Mouse (Mus musculus): ENCODE data around the gene Guca2a.

Guca2a gene

GRCm38 (mm10) chr4:119633948-119634347, 3.6 kb upstream of the Guca2a start:
- TF ChIP-seq GATA4 (IDR thresholded peaks at IDR 0.05; ENCODE audit: insufficient replicate concordance, low read length) = no peak

- no peak for TF ChIP-seq GATA4 (IDR thresholded peaks at IDR 0.05; ENCODE audit: insufficient replicate concordance, low read length)
Measured at GRCm38 (mm10) chr4:119634908-119635660, 2.4 kb upstream of the Guca2a start.

- TF ChIP-seq GATA4 (IDR thresholded peaks at IDR 0.05; ENCODE audit: insufficient replicate concordance, low read length) = no peak
Measured at GRCm38 (mm10) chr4:119635686-119636085, 1.8 kb upstream of the Guca2a start.

- TF ChIP-seq GATA4 (IDR thresholded peaks at IDR 0.05; ENCODE audit: insufficient replicate concordance, low read length) = no peak
Measured at GRCm38 (mm10) chr4:119636731-119637130, 773 bp upstream of the Guca2a start.

- TF ChIP-seq GATA4 (IDR thresholded peaks at IDR 0.05; ENCODE audit: insufficient replicate concordance, low read length) = no peak
Measured at GRCm38 (mm10) chr4:119637946-119638345, 442 bp downstream of the Guca2a start.

GRCm38 (mm10) chr4:119638656-119639055, 1.2 kb downstream of the Guca2a start:
- TF ChIP-seq GATA4 (IDR thresholded peaks at IDR 0.05; ENCODE audit: insufficient replicate concordance, low read length) = no peak

GRCm38 (mm10) chr4:119642666-119643065, 5.2 kb downstream of the Guca2a start:
- TF ChIP-seq GATA4 (IDR thresholded peaks at IDR 0.05; ENCODE audit: insufficient replicate concordance, low read length) = no peak

- TF ChIP-seq GATA4 (IDR thresholded peaks at IDR 0.05; ENCODE audit: insufficient replicate concordance, low read length) = no peak
Measured at GRCm38 (mm10) chr4:119657011-119657410, 19.5 kb downstream of the Guca2a start.

GRCm38 (mm10) chr4:119658246-119658645, 20.7 kb downstream of the Guca2a start:
- TF ChIP-seq GATA4 (IDR thresholded peaks at IDR 0.05; ENCODE audit: insufficient replicate concordance, low read length) = no peak

- no peak for TF ChIP-seq GATA4 (IDR thresholded peaks at IDR 0.05; ENCODE audit: insufficient replicate concordance, low read length)
Measured at GRCm38 (mm10) chr4:119658731-119659130, 21.2 kb downstream of the Guca2a start, which contains the start of gene Guca2b. TSS of gene Guca2b (minus strand) at chr4:119658954.

- no peak for TF ChIP-seq GATA4 (IDR thresholded peaks at IDR 0.05; ENCODE audit: insufficient replicate concordance, low read length)
Measured at GRCm38 (mm10) chr4:119660007-119660406, 22.5 kb downstream of the Guca2a start.

GRCm38 (mm10) chr4:119662151-119662550, 24.6 kb downstream of the Guca2a start:
- no peak for TF ChIP-seq GATA4 (IDR thresholded peaks at IDR 0.05; ENCODE audit: insufficient replicate concordance, low read length)

GRCm38 (mm10) chr4:119662976-119663375, 25.5 kb downstream of the Guca2a start:
- TF ChIP-seq GATA4 (IDR thresholded peaks at IDR 0.05; ENCODE audit: insufficient replicate concordance, low read length) = no peak

- TF ChIP-seq GATA4 (IDR thresholded peaks at IDR 0.05; ENCODE audit: insufficient replicate concordance, low read length) = no peak
Measured at GRCm38 (mm10) chr4:119663409-119664095, 26.0 kb downstream of the Guca2a start.

- TF ChIP-seq GATA4 (IDR thresholded peaks at IDR 0.05; ENCODE audit: insufficient replicate concordance, low read length) = no peak
Measured at GRCm38 (mm10) chr4:119665166-119665565, 27.7 kb downstream of the Guca2a start.

GRCm38 (mm10) chr4:119666116-119666515, 28.6 kb downstream of the Guca2a start:
- TF ChIP-seq GATA4 (IDR thresholded peaks at IDR 0.05; ENCODE audit: insufficient replicate concordance, low read length) = no peak

Data from liver, adult (tissue).